Mouse (Mus musculus) activated CD4-positive, CD25-positive, alpha-beta regulatory T cell, adult 4 months (primary cell): ENCODE measurements at regions not wholly inside any gene's neighbourhood (a gene's known extent, or its start where the extent isn't known, plus 50 kb on each side); places are given as distances from the start of the nearest gene placed in this dataset.
A peak's percentile ranks its signal among the peaks of the same experiment; 100 is the strongest.

Experiments used
- ATAC-seq: one replicate; pipeline ENCODE4 v1.8.0; 2017

GRCm38 (mm10) chr16:76830371-76830770 lies 183.1 kb upstream of the Usp25 start:
- ATAC-seq, result no peak

- ATAC-seq, result no peak
Observed at GRCm38 (mm10) chr16:76827674-76828441, 185.6 kb upstream of the Usp25 start.

GRCm38 (mm10) chr16:76821261-76821660 lies 192.2 kb upstream of the Usp25 start:
- ATAC-seq, result no peak

GRCm38 (mm10) chr16:76816056-76816885 lies 197.2 kb upstream of the Usp25 start:
- ATAC-seq, result no peak

- ATAC-seq, result no peak
Observed at GRCm38 (mm10) chr16:76803725-76804124, 209.8 kb upstream of the Usp25 start.

- ATAC-seq, result peak; percentile 59
Observed at GRCm38 (mm10) chr16:76786405-76787155, 226.9 kb upstream of the Usp25 start.

GRCm38 (mm10) chr16:76782656-76783055 lies 230.8 kb upstream of the Usp25 start:
- ATAC-seq, result no peak

GRCm38 (mm10) chr16:76775790-76776189 lies 237.7 kb upstream of the Usp25 start:
- ATAC-seq, result no peak

GRCm38 (mm10) chr16:76774032-76774431 lies 239.5 kb upstream of the Usp25 start:
- ATAC-seq, result no peak

- ATAC-seq, result no peak
Observed at GRCm38 (mm10) chr16:76773466-76773865, 240.0 kb upstream of the Usp25 start.

GRCm38 (mm10) chr16:76768607-76769006 lies 244.9 kb upstream of the Usp25 start:
- peak; percentile 78 for ATAC-seq

- no peak for ATAC-seq
Observed at GRCm38 (mm10) chr16:76766636-76767035, 246.9 kb upstream of the Usp25 start.

- ATAC-seq, result peak; percentile 36
Observed at GRCm38 (mm10) chr16:76765536-76765935, 248.0 kb upstream of the Usp25 start.

GRCm38 (mm10) chr16:76764994-76765393 lies 248.5 kb upstream of the Usp25 start:
- ATAC-seq, result no peak

- peak; percentile 74 for ATAC-seq
Observed at GRCm38 (mm10) chr16:76762619-76763283, 250.8 kb upstream of the Usp25 start.

- ATAC-seq, result no peak
Observed at GRCm38 (mm10) chr16:76761848-76762247, 251.7 kb upstream of the Usp25 start.

- ATAC-seq, result no peak
Observed at GRCm38 (mm10) chr16:76761004-76761403, 252.5 kb upstream of the Usp25 start.

GRCm38 (mm10) chr16:76754871-76755270 lies 258.6 kb upstream of the Usp25 start:
- ATAC-seq, result no peak

- no peak for ATAC-seq
Observed at GRCm38 (mm10) chr16:76746385-76746784, 267.1 kb upstream of the Usp25 start.

- ATAC-seq, result no peak
Observed at GRCm38 (mm10) chr16:76741141-76741540, 272.4 kb upstream of the Usp25 start.

GRCm38 (mm10) chr16:76725991-76726390 lies 287.5 kb upstream of the Usp25 start:
- no peak for ATAC-seq

- no peak for ATAC-seq
Observed at GRCm38 (mm10) chr16:76725271-76725670, 288.2 kb upstream of the Usp25 start.

- no peak for ATAC-seq
Observed at GRCm38 (mm10) chr16:76718809-76719208, 294.7 kb upstream of the Usp25 start.
